Mouse (Mus musculus) duodenum, adult 2 months (tissue): ENCODE data around the gene Gjd3. TPM values are rescaled to one million over a fixed set of nuclear protein-coding genes. Genes with fewer than 3 reads are reported as not detected.

Source experiments
- polyA plus RNA-seq: library from polyadenylated mRNA; depleted of rRNA; stranded (reverse); fragments of >200 nt; gene quantifications from 2 replicates; pipeline ENCODE4 v1.2.3, GENCODE M21; 2012; ENCODE audit warnings: low replicate concordance; rRNA removed

The Gjd3 gene
- 3.4 and 7.4 TPM in 2 replicates for polyA plus RNA-seq

GRCm38 (mm10) chr11:98982773-98983133, at the start of gene Gjd3:
Gene Gjd3 (minus strand): TSS chr11:98983016.

GRCm38 (mm10) chr11:99023500-99024467, 41.0 kb upstream of the Gjd3 start, which contains the start of gene Top2a:
Gene Top2a (minus strand): TSS chr11:99024189.

Other genes with a start within 250 kb of the Gjd3 start
- gene Thra, start 242.4 kb downstream of the Gjd3 start, polyA plus RNA-seq, result 78.1 and 149 TPM in 2 replicates
- gene Nr1d1, start 207.7 kb downstream of the Gjd3 start, polyA plus RNA-seq, result 91.9 and 211 TPM in 2 replicates
- gene Msl1, start 187.5 kb downstream of the Gjd3 start, polyA plus RNA-seq, result 24.9 and 48.0 TPM in 2 replicates
- 18.0 and 20.3 TPM in 2 replicates for gene Casc3, start 178.1 kb downstream of the Gjd3 start, polyA plus RNA-seq
- gene Rapgefl1, start 146.2 kb downstream of the Gjd3 start, polyA plus RNA-seq, result 25.4 and 30.7 TPM in 2 replicates
- gene Wipf2, start 119.4 kb downstream of the Gjd3 start, polyA plus RNA-seq, result 10.8 and 18.0 TPM in 2 replicates
- gene Cdc6, start 75.2 kb downstream of the Gjd3 start, polyA plus RNA-seq, result 0.12 and 0.36 TPM in 2 replicates
- 39.4 and 56.7 TPM in 2 replicates for gene Rara, start 55.2 kb downstream of the Gjd3 start, polyA plus RNA-seq
- gene Top2a, start 41.2 kb upstream of the Gjd3 start, polyA plus RNA-seq, result 2.1 and 3.1 TPM in 2 replicates
- gene Igfbp4, start 58.2 kb upstream of the Gjd3 start, polyA plus RNA-seq, result 112 and 133 TPM in 2 replicates
- 14.9 and 27.4 TPM in 2 replicates for gene Tns4, start 106.3 kb upstream of the Gjd3 start, polyA plus RNA-seq
- 0.39 and 2.5 TPM in 2 replicates for gene Ccr7, start 172.1 kb upstream of the Gjd3 start, polyA plus RNA-seq
- 4.2 and 7.6 TPM in 2 replicates for gene Smarce1, start 248.0 kb upstream of the Gjd3 start, polyA plus RNA-seq